Mouse (Mus musculus): Measurements from ENCODE around the gene Lhx4.

DNA sequence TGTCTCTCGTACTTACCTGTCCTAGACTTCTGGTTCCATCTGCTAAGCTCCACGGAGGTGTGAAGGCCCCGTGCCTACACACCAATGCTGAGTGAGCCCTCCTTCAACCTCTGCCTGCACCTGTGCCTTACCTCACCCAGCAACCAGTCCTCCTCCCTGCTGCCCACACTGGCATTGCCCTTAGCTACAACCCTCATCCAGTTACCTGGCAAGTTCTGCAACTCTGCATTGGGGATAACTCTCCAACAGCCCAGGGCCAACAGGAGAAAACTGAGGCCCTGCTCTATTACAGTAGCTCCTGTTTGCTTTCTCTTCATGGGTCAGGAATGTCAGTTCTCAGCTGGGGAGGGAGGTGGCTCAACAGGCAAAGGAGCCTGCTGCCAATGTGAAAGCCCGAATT lies 46.5 kb upstream of the Lhx4 start:
- TF ChIP-seq MAX (IDR thresholded peaks at IDR 0.05), result no peak
- no peak for TF ChIP-seq CTCF (IDR thresholded peaks at IDR 0.05; ENCODE audit: control insufficient read depth, insufficient read depth, insufficient read length)
- no peak for TF ChIP-seq USF1 (IDR thresholded peaks at IDR 0.05; ENCODE audit: low read depth)
- no peak for TF ChIP-seq CEBPB (IDR thresholded peaks at IDR 0.05; ENCODE audit: low read depth)
- no peak for TF ChIP-seq MYOD1 (IDR thresholded peaks at IDR 0.05; ENCODE audit: control insufficient read depth, insufficient read length, low read depth)
- no peak for TF ChIP-seq FOSL1 (IDR thresholded peaks at IDR 0.05; ENCODE audit: insufficient read depth, low read length, poor library complexity, severe bottlenecking)
- TF ChIP-seq MYOG (IDR thresholded peaks at IDR 0.05; ENCODE audit: control insufficient read depth, extremely low read depth, insufficient read length), result no peak
